Mouse (Mus musculus) forebrain, embryonic 12.5 days (tissue): ENCODE results near the gene Sema6d. TPM values are rescaled to one million over a fixed set of nuclear protein-coding genes. Genes with fewer than 3 reads are reported as not detected.
A peak's percentile ranks its signal among the peaks of the same experiment; 100 is the strongest.

ENCODE experiments used
- ATAC-seq: fragments of 200-750 bp; cut with Nextera tagmentation; 2 replicates; pipeline ENCODE4 v1.8.0; 2017; ENCODE audit warnings: moderate TSS enrichment; ENCODE audit not compliant: low FRiP score
- H3K27ac ChIP-seq: fragments of 300-500 bp; sonication (generic); 2 replicates; pipeline ENCODE4 v1.5.1; 2016; ENCODE audit warnings: mild to moderate bottlenecking
- H3K27me3 ChIP-seq: fragments of 300-500 bp; sonication (generic); 2 replicates; pipeline ENCODE4 v1.6.1; 2016; ENCODE audit warnings: mild to moderate bottlenecking
- H3K36me3 ChIP-seq: fragments of 300-500 bp; sonication (generic); replicated peaks from 2 replicates; pipeline ENCODE4 v1.6.1; 2016; ENCODE audit warnings: mild to moderate bottlenecking
- H3K4me1 ChIP-seq: fragments of 300-500 bp; sonication (generic); 2 replicates; pipeline ENCODE4 v1.6.1; 2016
- H3K4me2 ChIP-seq: fragments of 300-500 bp; sonication (generic); 2 replicates; pipeline ENCODE4 v1.6.1; 2016; ENCODE audit warnings: mild to moderate bottlenecking, moderate library complexity
- H3K4me3 ChIP-seq: fragments of 300-500 bp; sonication (generic); replicated peaks from 2 replicates; pipeline ENCODE4 v1.5.1; 2016; ENCODE audit warnings: mild to moderate bottlenecking
- H3K9ac ChIP-seq: fragments of 300-500 bp; sonication (generic); 2 replicates; pipeline ENCODE4 v1.6.1; 2016; ENCODE audit warnings: mild to moderate bottlenecking
- H3K9me3 ChIP-seq: fragments of 300-500 bp; sonication (generic); 2 replicates; pipeline ENCODE4 v1.6.1; 2016
- WGBS: fragments of 180-500 bp; shearing (Covaris S2); methylation state at CpG from one replicate; pipeline ENCODE4 v1.1.7; 2016; 5-methylcytosine and 5-hydroxymethylcytosine counted together
- polyA plus RNA-seq: library from polyadenylated mRNA; unstranded; fragments of >200 nt; fragmentation: Nextera tagmentation; extraction: Ambion mirVana; gene quantifications from 2 replicates; pipeline ENCODE4 v1.2.1, GENCODE M21; 2016

Gene Sema6d
- polyA plus RNA-seq, 1 experiment from 2014 or later = 19.8 TPM

GRCm38 (mm10) chr2:124561668-124562067, 471.9 kb downstream of the Sema6d start:
- H3K36me3 ChIP-seq = no peaks in the 10 kb centered on the region
- H3K27ac ChIP-seq = no peak overlapping the region
- WGBS = 82% methylated on average over 5 of the region's 5 CpGs
- no peaks in the 10 kb centered on the region for H3K4me1 ChIP-seq
- no peak overlapping the region for H3K9ac ChIP-seq
- no peaks in the 10 kb centered on the region for H3K9me3 ChIP-seq
- H3K27me3 ChIP-seq = no peaks in the 10 kb centered on the region
- no peak overlapping the region for H3K4me2 ChIP-seq
- H3K4me3 ChIP-seq = no peak overlapping the region
- no peak for ATAC-seq

- Histone ChIP-seq H3K9ac (no peak overlapping the region), H3K27me3 (no peaks in the 10 kb centered on the region), H3K9me3 (no peaks in the 10 kb centered on the region), H3K4me2 (no peak overlapping the region), H3K4me3 (no peak overlapping the region), H3K4me1 (no peaks in the 10 kb centered on the region), H3K27ac (no peak overlapping the region), H3K36me3 (no peaks in the 10 kb centered on the region)
- peak; percentile 71; the same call in 1 of the 2 replicates for ATAC-seq
- 75% methylated on average over 2 of the region's 2 CpGs for WGBS
Measured at GRCm38 (mm10) chr2:124562091-124562490, 472.3 kb downstream of the Sema6d start.

DNA sequence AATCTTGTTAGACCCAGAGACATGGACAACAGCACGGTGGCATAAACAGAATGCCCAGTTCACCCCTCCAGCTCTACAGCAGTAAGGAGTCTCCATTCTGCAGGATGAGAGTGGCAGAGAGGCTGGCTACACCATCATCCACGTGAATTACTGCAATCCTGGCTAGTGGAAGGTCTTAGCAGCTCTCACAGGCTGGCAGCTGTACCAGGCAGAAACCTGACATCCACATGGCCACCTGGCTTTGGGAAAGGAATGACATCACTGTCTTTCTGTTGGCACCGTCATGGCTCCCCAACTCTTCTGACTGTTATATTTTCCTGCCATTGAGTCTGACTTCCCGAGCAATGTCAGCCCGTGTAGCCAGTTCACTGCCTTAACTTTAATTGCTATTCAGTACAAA, 474.0 kb downstream of the Sema6d start:
- WGBS = 79% methylated on average over 5 of the region's 5 CpGs
- H3K9me3 ChIP-seq = no peaks in the 10 kb centered on the region
- no peaks in the 10 kb centered on the region for H3K36me3 ChIP-seq
- H3K9ac ChIP-seq = no peak overlapping the region
- H3K27ac ChIP-seq = no peak overlapping the region
- no peak overlapping the region for H3K4me3 ChIP-seq
- no peak for ATAC-seq
- no peak overlapping the region for H3K4me2 ChIP-seq
- H3K27me3 ChIP-seq = no peaks in the 10 kb centered on the region
- no peaks in the 10 kb centered on the region for H3K4me1 ChIP-seq

DNA sequence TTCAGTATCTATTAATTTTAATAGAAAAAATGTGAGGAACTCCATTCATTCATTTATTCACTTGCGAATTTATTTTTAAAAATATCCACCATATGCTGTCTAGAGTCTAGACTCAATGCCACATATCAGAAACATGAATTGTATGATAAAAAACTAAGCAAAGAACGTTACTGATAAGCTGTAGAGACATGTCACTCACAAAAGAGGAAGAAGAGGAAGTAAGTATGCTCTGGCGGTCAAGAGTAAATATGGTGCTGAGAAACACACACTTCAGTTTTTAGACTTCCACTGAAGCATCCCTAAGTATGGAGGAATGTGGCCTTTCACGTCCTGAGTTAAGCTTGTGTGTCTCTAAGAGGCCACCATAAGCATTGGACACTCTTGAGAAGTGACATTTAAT, 484.0 kb downstream of the Sema6d start:
- H3K9me3 ChIP-seq = no peaks in the 10 kb centered on the region
- no peak for ATAC-seq
- no peak overlapping the region for H3K27ac ChIP-seq
- no peak overlapping the region for H3K4me2 ChIP-seq
- no peaks in the 10 kb centered on the region for H3K27me3 ChIP-seq
- no peaks in the 10 kb centered on the region for H3K36me3 ChIP-seq
- WGBS = 84% methylated on average over 4 of the region's 4 CpGs
- no peak overlapping the region for H3K9ac ChIP-seq
- no peak overlapping the region for H3K4me3 ChIP-seq
- H3K4me1 ChIP-seq = no peaks in the 10 kb centered on the region

- Histone ChIP-seq H3K27me3 (no peaks in the 10 kb centered on the region), H3K4me1 (no peaks in the 10 kb centered on the region), H3K27ac (no peak overlapping the region), H3K4me2 (no peak overlapping the region), H3K36me3 (no peaks in the 10 kb centered on the region), H3K9ac (no peak overlapping the region), H3K4me3 (no peak overlapping the region), H3K9me3 (no peaks in the 10 kb centered on the region)
- no peak for ATAC-seq
- WGBS = 91% methylated on average over 2 of the region's 2 CpGs
Measured at GRCm38 (mm10) chr2:124576053-124576452, 486.3 kb downstream of the Sema6d start.

GRCm38 (mm10) chr2:124583561-124583960, 493.8 kb downstream of the Sema6d start:
- Histone ChIP-seq H3K27ac (no peak overlapping the region), H3K9me3 (no peaks in the 10 kb centered on the region), H3K27me3 (no peaks in the 10 kb centered on the region), H3K36me3 (no peaks in the 10 kb centered on the region), H3K4me3 (no peak overlapping the region), H3K9ac (no peak overlapping the region), H3K4me2 (no peak overlapping the region), H3K4me1 (no peaks in the 10 kb centered on the region)
- WGBS = 78% methylated on average over 7 of the region's 7 CpGs
- ATAC-seq = no peak

DNA sequence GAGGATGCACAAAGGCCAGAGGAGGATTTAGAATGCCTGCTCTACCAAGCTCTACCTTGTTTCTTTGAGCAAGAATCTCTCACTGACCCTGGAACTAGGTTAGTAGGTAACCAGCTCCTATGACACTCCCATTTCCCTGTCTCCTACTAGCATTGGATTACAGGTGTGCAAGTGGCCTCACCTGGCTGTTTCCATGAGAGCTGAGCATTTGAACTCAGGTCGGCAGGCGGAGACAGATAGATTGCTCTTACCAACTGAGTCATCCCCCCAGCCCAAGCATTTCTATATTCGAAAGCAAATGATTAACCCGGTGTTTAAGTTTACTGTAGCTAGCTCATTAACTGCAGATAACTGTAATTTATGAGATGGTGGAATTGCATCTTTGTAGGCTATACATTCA, 503.0 kb downstream of the Sema6d start:
- Histone ChIP-seq H3K9me3 (no peaks in the 10 kb centered on the region), H3K4me2 (no peak overlapping the region), H3K27me3 (no peaks in the 10 kb centered on the region), H3K27ac (no peak overlapping the region), H3K4me1 (no peaks in the 10 kb centered on the region), H3K9ac (no peak overlapping the region), H3K36me3 (no peaks in the 10 kb centered on the region), H3K4me3 (no peak overlapping the region)
- WGBS = 95% methylated on average over 4 of the region's 4 CpGs
- ATAC-seq = no peak

DNA sequence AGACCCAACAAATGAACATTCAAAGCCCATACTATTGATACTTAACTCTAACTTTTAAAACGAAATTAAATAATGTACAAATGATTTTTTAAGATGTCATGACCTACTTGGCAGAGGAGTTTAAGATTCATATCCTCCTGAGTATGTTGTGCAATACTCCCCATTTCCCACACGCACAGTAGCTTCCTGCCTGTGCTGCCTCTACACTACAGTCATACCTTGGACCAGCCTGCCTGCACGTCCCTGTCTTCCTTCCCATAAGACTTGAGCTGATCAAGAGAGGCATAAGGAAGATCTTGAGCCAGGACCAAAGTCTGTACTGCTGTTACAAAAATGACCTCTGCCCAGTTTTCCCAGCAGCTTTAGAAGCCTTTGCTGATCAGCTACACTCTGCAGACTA, 509.2 kb downstream of the Sema6d start:
- no peak for ATAC-seq
- 84% methylated on average over 3 of the region's 3 CpGs for WGBS
- H3K4me2 ChIP-seq = no peak overlapping the region

DNA sequence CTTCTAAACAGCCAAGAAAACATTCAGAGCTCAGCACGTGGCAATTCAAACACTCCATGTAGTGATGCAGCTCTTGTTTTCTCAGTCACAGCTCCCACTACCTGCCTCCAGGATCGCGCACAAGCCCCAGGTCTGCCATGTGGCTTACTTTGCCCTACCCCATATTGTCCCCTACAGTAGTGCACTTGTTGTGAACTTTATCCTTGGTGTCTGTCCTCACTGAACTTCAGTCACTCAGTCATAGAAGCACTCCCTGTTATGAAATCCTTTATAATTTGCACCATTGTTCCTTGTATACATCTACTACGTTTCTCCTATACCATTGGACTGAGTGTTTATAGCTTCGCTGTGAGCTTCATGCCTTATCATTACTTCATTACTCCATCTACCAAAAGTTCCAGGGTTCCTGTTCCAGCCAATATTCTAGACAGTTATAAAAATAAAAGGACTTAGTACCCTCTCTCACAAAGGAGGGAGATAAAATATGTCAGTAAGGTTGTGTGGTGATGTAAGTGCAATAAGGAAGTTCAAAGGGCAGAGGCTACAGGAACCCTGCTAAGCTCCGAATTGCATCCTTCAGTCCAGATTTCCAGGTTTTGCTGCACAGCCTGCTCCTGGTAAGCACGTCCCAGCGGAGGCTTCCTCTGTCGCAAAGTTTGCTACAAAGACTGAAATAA, 512.1 kb downstream of the Sema6d start:
- 88% methylated on average over 9 of the region's 9 CpGs for WGBS
- 0 out of 2 replicates have a peak, but pooled peaks cover 8% of the 10 kb centered on the region for H3K4me1 ChIP-seq
- no peak overlapping the region for H3K9ac ChIP-seq
- no peaks in the 10 kb centered on the region for H3K36me3 ChIP-seq
- no peaks in the 10 kb centered on the region for H3K27me3 ChIP-seq
- no peak overlapping the region for H3K27ac ChIP-seq
- no peak overlapping the region for H3K4me2 ChIP-seq
- H3K4me3 ChIP-seq = no peak overlapping the region
- no peaks in the 10 kb centered on the region for H3K9me3 ChIP-seq
- no peak for ATAC-seq

More for the DNA sequence above, 509.2 kb downstream of the Sema6d start:
- H3K4me1 ChIP-seq = 0 out of 2 replicates have a peak, but pooled peaks cover 8% of the 10 kb centered on the region
- H3K36me3 ChIP-seq = no peaks in the 10 kb centered on the region
- H3K9me3 ChIP-seq = no peaks in the 10 kb centered on the region
- no peak overlapping the region for H3K9ac ChIP-seq
- no peak overlapping the region for H3K27ac ChIP-seq
- H3K27me3 ChIP-seq = no peaks in the 10 kb centered on the region
- H3K4me3 ChIP-seq = no peak overlapping the region

DNA sequence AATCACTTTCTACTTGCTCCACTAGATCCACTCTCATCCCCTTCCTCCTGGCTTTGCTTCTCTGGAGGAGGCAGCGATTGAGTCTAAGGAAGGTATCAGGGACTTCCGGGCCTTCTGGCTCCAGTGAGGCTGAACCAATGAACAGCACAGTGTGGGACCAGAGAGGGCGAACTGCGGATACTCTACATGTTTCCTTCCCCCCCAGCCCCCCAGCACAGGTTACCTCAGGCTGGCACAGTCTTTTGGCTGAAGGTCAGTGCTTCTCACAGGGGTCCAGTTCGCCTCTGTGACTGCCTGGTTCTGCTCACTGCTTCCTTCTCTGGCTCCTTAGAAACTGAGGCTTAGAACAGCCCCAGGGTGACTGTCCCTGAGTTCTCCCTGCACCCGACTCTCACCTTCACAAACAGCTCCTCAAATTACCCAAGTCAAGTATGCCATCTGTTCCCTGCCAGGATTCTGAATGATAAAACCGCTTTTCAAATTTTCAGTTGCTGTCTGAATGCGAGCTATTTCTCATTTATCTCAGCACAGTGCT, 512.7 kb downstream of the Sema6d start:
- no peak for ATAC-seq
- H3K36me3 ChIP-seq = no peaks in the 10 kb centered on the region
- no peak overlapping the region for H3K4me3 ChIP-seq
- no peak overlapping the region for H3K4me2 ChIP-seq
- no peaks in the 10 kb centered on the region for H3K9me3 ChIP-seq
- no peak overlapping the region for H3K27ac ChIP-seq
- H3K9ac ChIP-seq = no peak overlapping the region
- H3K27me3 ChIP-seq = peaks cover 3% of the 10 kb centered on the region
- WGBS = 52% methylated on average over 8 of the region's 8 CpGs
- H3K4me1 ChIP-seq = 0 out of 2 replicates have a peak, but pooled peaks cover 8% of the 10 kb centered on the region

DNA sequence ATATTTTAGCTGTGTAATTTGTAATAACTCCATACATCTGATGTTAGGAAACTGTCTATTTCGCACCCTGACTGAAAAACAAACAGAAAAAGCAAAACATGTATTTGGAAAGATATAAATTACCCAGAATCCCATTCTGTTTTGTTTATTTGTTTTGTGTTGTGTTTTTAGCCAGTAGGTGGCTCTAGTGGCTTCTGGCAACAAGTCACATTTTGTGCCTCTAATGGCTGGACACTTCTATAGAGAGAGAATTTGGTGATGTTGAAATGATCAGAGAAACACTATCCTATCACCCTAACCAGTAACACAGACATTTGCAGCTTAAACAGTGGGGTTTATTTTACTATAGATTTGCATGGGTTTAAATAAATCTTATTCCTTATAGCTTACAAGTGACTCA, 515.6 kb downstream of the Sema6d start:
- Histone ChIP-seq H3K4me2 (no peak overlapping the region), H3K27me3 (peaks cover 18% of the 10 kb centered on the region), H3K27ac (no peak overlapping the region), H3K4me1 (peaks cover 13% of the 10 kb centered on the region), H3K4me3 (no peak overlapping the region), H3K9me3 (no peaks in the 10 kb centered on the region), H3K9ac (no peak overlapping the region), H3K36me3 (no peaks in the 10 kb centered on the region)
- no peak for ATAC-seq
- 97% methylated on average over 1 of the region's 1 CpGs for WGBS

- H3K9me3 ChIP-seq = no peaks in the 10 kb centered on the region
- H3K27ac ChIP-seq = no peak overlapping the region
- H3K36me3 ChIP-seq = no peaks in the 10 kb centered on the region
- H3K27me3 ChIP-seq = peaks cover 26% of the 10 kb centered on the region
- no peak overlapping the region for H3K4me2 ChIP-seq
- no peak overlapping the region for H3K9ac ChIP-seq
- peaks cover 25% of the 10 kb centered on the region for H3K4me1 ChIP-seq
- WGBS = 64% methylated on average over 5 of the region's 5 CpGs
- no peak for ATAC-seq
- no peak overlapping the region for H3K4me3 ChIP-seq
Measured at GRCm38 (mm10) chr2:124607986-124608385, 518.2 kb downstream of the Sema6d start.

- no peak overlapping the region for H3K4me2 ChIP-seq
- no peak for ATAC-seq
- H3K9ac ChIP-seq = no peak overlapping the region
- no peaks in the 10 kb centered on the region for H3K36me3 ChIP-seq
- no peak overlapping the region for H3K4me3 ChIP-seq
- no peaks in the 10 kb centered on the region for H3K9me3 ChIP-seq
- H3K27ac ChIP-seq = no peak overlapping the region
- WGBS = 69% methylated on average over 4 of the region's 4 CpGs
- peaks cover 25% of the 10 kb centered on the region for H3K4me1 ChIP-seq
- H3K27me3 ChIP-seq = peaks cover 26% of the 10 kb centered on the region
Measured at GRCm38 (mm10) chr2:124608546-124608945, 518.8 kb downstream of the Sema6d start.
